Mouse (Mus musculus): Measurements from ENCODE around the gene Chil3.
"Not testable (repeated sequence)": the region's sequence is repeated elsewhere in the genome, so short reads cannot be mapped to it uniquely, and the experiment has no call there.

DNA sequence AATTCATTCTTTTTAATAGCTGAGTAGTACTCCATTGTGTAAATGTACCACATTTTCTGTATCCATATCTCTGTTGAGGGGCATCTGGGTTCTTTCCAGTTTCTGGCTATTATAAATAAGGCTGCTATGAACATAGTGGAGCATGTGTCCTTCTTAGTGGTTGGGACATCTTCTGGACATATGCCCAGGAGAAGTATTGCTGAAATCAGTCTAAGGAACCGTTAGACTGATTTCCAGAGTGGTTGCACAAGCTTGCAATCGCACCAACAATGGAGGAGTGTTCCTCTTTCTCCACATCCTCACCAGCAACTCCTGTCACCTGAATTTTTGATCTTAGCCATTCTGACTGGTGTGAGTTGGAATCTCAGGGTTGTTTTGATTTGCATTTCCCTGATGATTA lies 5.1 kb upstream of the Chil3 start:
- TF ChIP-seq GATA1 (IDR thresholded peaks at IDR 0.05; ENCODE audit: borderline replicate concordance, low read length); FLI1 (IDR thresholded peaks at IDR 0.05; ENCODE audit: low read length): not testable (repeated sequence)
